Mouse (Mus musculus) liver, embryonic 14.5 days (tissue): ENCODE measurements around the gene Cdh13.

ENCODE experiments used
- CTCF ChIP-seq: IDR thresholded peaks from 2 replicates; pipeline ENCODE4 v1.5.1; 2016; ENCODE audit warnings: antibody characterized with exemption, low read depth, control low read depth
- EP300 ChIP-seq: IDR thresholded peaks from 2 replicates; pipeline ENCODE4 v1.6.1; 2016; ENCODE audit warnings: antibody characterized with exemption, low read depth

- TF ChIP-seq CTCF: no peak
- TF ChIP-seq EP300: no peak
Observed at GRCm38 (mm10) chr8:118815055-118815454, 531.5 kb downstream of the Cdh13 start.
